Mouse (Mus musculus) bone marrow, adult 2 months (tissue): ENCODE data around the gene Gm17455.

Experiments used
- CTCF ChIP-seq: fragments of 200-500 bp; IDR thresholded peaks from 2 replicates; pipeline ENCODE4 v1.5.1; 2011; ENCODE audit warnings: low read length, control low read depth; ENCODE audit not compliant: control insufficient read depth, insufficient read depth
- POLR2A ChIP-seq: fragments of 200-500 bp; IDR thresholded peaks from 2 replicates; pipeline ENCODE4 v1.6.1; 2011; ENCODE audit warnings: low read depth, mild to moderate bottlenecking, control low read depth, low read length, borderline replicate concordance; ENCODE audit not compliant: control insufficient read depth

GRCm38 (mm10) chr10:60351248-60351647, 48.3 kb upstream of the Gm17455 start:
- TF ChIP-seq POLR2A (no peak), CTCF (no peak)
